Mouse (Mus musculus): Measurements from ENCODE around the gene Ltb. TPM values are rescaled to one million over a fixed set of nuclear protein-coding genes. Genes with fewer than 3 reads are reported as not detected.
A peak's percentile ranks its signal among the peaks of the same experiment; 100 is the strongest.

Gene Ltb
- total RNA-seq, 2 experiments from 2014 or later = 0.77 to 1.4 TPM

GRCm38 (mm10) chr17:35164218-35164567, 30.0 kb upstream of the Ltb start:
- intact Hi-C loops (cut with DNase I) = no loop called here
- DNase-seq (ENCODE audit: extremely low spot score in 1 of 2, low spot score in 2 of 2) = no peak

GRCm38 (mm10) chr17:35164568-35165450, 29.4 kb upstream of the Ltb start, which contains the start of gene Prrc2a:
Gene Prrc2a, minus strand, starts transcription at chr17:35164897.
- intact Hi-C loops (cut with DNase I) = no loop called here
- peak; percentile 99 for DNase-seq (ENCODE audit: extremely low spot score in 1 of 2, low spot score in 2 of 2)

GRCm38 (mm10) chr17:35165451-35166155, 28.6 kb upstream of the Ltb start:
- intact Hi-C loops (cut with DNase I) = no loop called here
- no peak for DNase-seq (ENCODE audit: extremely low spot score in 1 of 2, low spot score in 2 of 2)

- intact Hi-C loops (cut with DNase I) = no loop called here
- peak; percentile 69 for DNase-seq (ENCODE audit: extremely low spot score in 1 of 2, low spot score in 2 of 2)
Observed at GRCm38 (mm10) chr17:35166352-35167035, 27.7 kb upstream of the Ltb start.

GRCm38 (mm10) chr17:35167794-35168193, 26.4 kb upstream of the Ltb start:
- intact Hi-C loops (cut with DNase I) = no loop called here
- no peak for DNase-seq (ENCODE audit: extremely low spot score in 1 of 2, low spot score in 2 of 2)

- intact Hi-C loops (cut with DNase I) = loop anchor here (1.0 kb wide), 1 partner anchor 64 kb away; no protein-coding TSS in a partner anchor
- no peak for DNase-seq (ENCODE audit: extremely low spot score in 1 of 2, low spot score in 2 of 2)
Observed at GRCm38 (mm10) chr17:35168541-35169207, 25.6 kb upstream of the Ltb start.

GRCm38 (mm10) chr17:35172445-35173234, 21.6 kb upstream of the Ltb start:
- DNase-seq (ENCODE audit: extremely low spot score in 1 of 2, low spot score in 2 of 2) = no peak
- intact Hi-C loops (cut with DNase I) = no loop called here

GRCm38 (mm10) chr17:35173329-35173728, 20.9 kb upstream of the Ltb start:
- intact Hi-C loops (cut with DNase I) = no loop called here
- DNase-seq (ENCODE audit: extremely low spot score in 1 of 2, low spot score in 2 of 2) = no peak

- no peak for DNase-seq (ENCODE audit: extremely low spot score in 1 of 2, low spot score in 2 of 2)
- intact Hi-C loops (cut with DNase I) = no loop called here
Observed at GRCm38 (mm10) chr17:35174201-35174977, 19.9 kb upstream of the Ltb start.

GRCm38 (mm10) chr17:35175382-35175781, 18.9 kb upstream of the Ltb start:
- DNase-seq (ENCODE audit: extremely low spot score in 1 of 2, low spot score in 2 of 2) = no peak
- intact Hi-C loops (cut with DNase I) = no loop called here

GRCm38 (mm10) chr17:35175968-35176367, 18.3 kb upstream of the Ltb start, which contains the start of gene Aif1:
Gene Aif1, minus strand, starts transcription at chr17:35176068.
- DNase-seq (ENCODE audit: extremely low spot score in 1 of 2, low spot score in 2 of 2) = no peak
- intact Hi-C loops (cut with DNase I) = no loop called here

GRCm38 (mm10) chr17:35178528-35178927, 15.7 kb upstream of the Ltb start:
- peak in 1 of 2 experiments; percentile 74 for DNase-seq (ENCODE audit: extremely low spot score in 1 of 2, low spot score in 2 of 2)
- intact Hi-C loops (cut with DNase I) = no loop called here

- intact Hi-C loops (cut with DNase I) = no loop called here
- DNase-seq (ENCODE audit: extremely low spot score in 1 of 2, low spot score in 2 of 2) = no peak
Observed at GRCm38 (mm10) chr17:35180093-35180492, 14.1 kb upstream of the Ltb start.

- intact Hi-C loops (cut with DNase I) = no loop called here
Observed at GRCm38 (mm10) chr17:35185639-35186611, 8.3 kb upstream of the Ltb start.

GRCm38 (mm10) chr17:35186681-35187080, 7.6 kb upstream of the Ltb start:
- DNase-seq (ENCODE audit: extremely low spot score in 1 of 2, low spot score in 2 of 2) = no peak
- intact Hi-C loops (cut with DNase I) = no loop called here

More at GRCm38 (mm10) chr17:35185639-35186611, 8.3 kb upstream of the Ltb start:
- DNase-seq (ENCODE audit: extremely low spot score in 1 of 2, low spot score in 2 of 2) = peak in 1 of 2 experiments; percentile 75

GRCm38 (mm10) chr17:35187345-35187744, 6.9 kb upstream of the Ltb start:
- intact Hi-C loops (cut with DNase I) = no loop called here
- no peak for DNase-seq (ENCODE audit: extremely low spot score in 1 of 2, low spot score in 2 of 2)

Measured in left cerebral cortex, postnatal 10 days (tissue).